Mouse (Mus musculus) heart, adult 9 months (tissue): ENCODE results near the gene Cela1.
A peak's percentile ranks its signal among the peaks of the same experiment; 100 is the strongest.

Experiments used
- DNase-seq, 2 experiments: peaks; one replicate each; pipeline ENCODE4 v3.0.0; 2022; ENCODE audit warnings: low spot score in 2 of 2

Gene Cela1

GRCm38 (mm10) chr15:100670833-100671232 is 16.9 kb downstream of the Cela1 start:
- no peak for DNase-seq

GRCm38 (mm10) chr15:100670004-100670403 is 17.7 kb downstream of the Cela1 start:
- DNase-seq, result no peak

GRCm38 (mm10) chr15:100669337-100669736 is 18.4 kb downstream of the Cela1 start, which contains the start of gene Bin2:
Bin2 (minus strand) TSS chr15:100669553.
- DNase-seq, result peak; percentile 33 to 49

- DNase-seq, result no peak
Measured at GRCm38 (mm10) chr15:100667871-100668545, 19.7 kb downstream of the Cela1 start.

GRCm38 (mm10) chr15:100667420-100667819 is 20.3 kb downstream of the Cela1 start:
- no peak for DNase-seq

GRCm38 (mm10) chr15:100666851-100667250 is 20.9 kb downstream of the Cela1 start:
- DNase-seq, result no peak

- no peak for DNase-seq
Measured at GRCm38 (mm10) chr15:100666219-100666696, 21.5 kb downstream of the Cela1 start.

GRCm38 (mm10) chr15:100665411-100666218 is 22.1 kb downstream of the Cela1 start:
- no peak for DNase-seq

GRCm38 (mm10) chr15:100664813-100665274 is 22.9 kb downstream of the Cela1 start:
- no peak for DNase-seq

GRCm38 (mm10) chr15:100660805-100661204 is 26.9 kb downstream of the Cela1 start:
- no peak for DNase-seq

GRCm38 (mm10) chr15:100660306-100660705 is 27.4 kb downstream of the Cela1 start:
- no peak for DNase-seq

GRCm38 (mm10) chr15:100655201-100655600 is 32.5 kb downstream of the Cela1 start:
- DNase-seq, result no peak

- no peak for DNase-seq
Measured at GRCm38 (mm10) chr15:100654271-100654670, 33.5 kb downstream of the Cela1 start.

- no peak for DNase-seq
Measured at GRCm38 (mm10) chr15:100651610-100652009, 36.1 kb downstream of the Cela1 start.

- no peak for DNase-seq
Measured at GRCm38 (mm10) chr15:100650111-100650510, 37.6 kb downstream of the Cela1 start.

- DNase-seq, result no peak
Measured at GRCm38 (mm10) chr15:100646161-100646560, 41.6 kb downstream of the Cela1 start.

- no peak for DNase-seq
Measured at GRCm38 (mm10) chr15:100642451-100642850, 45.3 kb downstream of the Cela1 start.

GRCm38 (mm10) chr15:100641226-100641810 is 46.4 kb downstream of the Cela1 start:
- no peak for DNase-seq

GRCm38 (mm10) chr15:100639972-100640750 is 47.6 kb downstream of the Cela1 start:
- no peak for DNase-seq

- DNase-seq, result peak; percentile 50 to 54
Measured at GRCm38 (mm10) chr15:100637661-100638060, 50.1 kb downstream of the Cela1 start.

- DNase-seq, result peak; percentile 62 to 73
Measured at GRCm38 (mm10) chr15:100636700-100637501, 50.8 kb downstream of the Cela1 start, which contains the start of gene Smagp. Smagp (minus strand) TSS chr15:100636940.
